Mouse (Mus musculus) lung, adult 2 months (tissue): ENCODE results near the gene Foxa2. TPM values are rescaled to one million over a fixed set of nuclear protein-coding genes. Genes with fewer than 3 reads are reported as not detected.
A peak's percentile ranks its signal among the peaks of the same experiment; 100 is the strongest.

Experiments used
- DNase-seq: peaks from one replicate; pipeline ENCODE4 v3.0.0; 2022
- H3K4me1 ChIP-seq: fragments of 200-500 bp; 2 replicates; pipeline ENCODE4 v1.6.1; 2011; ENCODE audit warnings: low read length; ENCODE audit not compliant: control insufficient read depth, insufficient read depth
- H3K4me3 ChIP-seq: fragments of 200-500 bp; replicated peaks from 2 replicates; pipeline ENCODE3; 2011; ENCODE audit warnings: low read depth, mild to moderate bottlenecking, control low read depth, low read length; ENCODE audit errors: extremely low read depth
- CTCF ChIP-seq: fragments of 200-500 bp; IDR thresholded peaks from 2 replicates; pipeline ENCODE4 v1.5.1; 2011; ENCODE audit warnings: mild to moderate bottlenecking, low read length, control low read depth; ENCODE audit not compliant: insufficient read depth
- POLR2A ChIP-seq: fragments of 200-500 bp; IDR thresholded peaks from 2 replicates; pipeline ENCODE4 v1.6.1; 2011; ENCODE audit warnings: low read depth, mild to moderate bottlenecking, control low read depth, low read length, borderline replicate concordance; ENCODE audit errors: extremely low read depth
- WGBS: fragments of 180-500 bp; shearing (Covaris S2); methylation state at CpG from one replicate; pipeline ENCODE4 v1.1.7; 2018; 5-methylcytosine and 5-hydroxymethylcytosine counted together
- polyA plus RNA-seq: library from polyadenylated mRNA; depleted of rRNA; stranded (reverse); fragments of >200 nt; gene quantifications from 2 replicates; pipeline ENCODE4 v1.2.3, GENCODE M21; 2012; rRNA removed

Foxa2 gene
- polyA plus RNA-seq: 80.1 and 106 TPM in 2 replicates

GRCm38 (mm10) chr2:148046799-148047165 is at the start of gene Foxa2:
Foxa2 (minus strand) TSS chr2:148046969.
- 4% methylated on average over 19 of the region's 19 CpGs for WGBS
- Histone ChIP-seq H3K4me3 (peak within 1 kb of the TSS; percentile 70), H3K4me1 (no peaks in the 10 kb centered on the region)
- TF ChIP-seq POLR2A (peak; percentile 7; the same call in 1 of the 2 replicates), CTCF (no peak)
- DNase-seq: peak; percentile 70

DNA sequence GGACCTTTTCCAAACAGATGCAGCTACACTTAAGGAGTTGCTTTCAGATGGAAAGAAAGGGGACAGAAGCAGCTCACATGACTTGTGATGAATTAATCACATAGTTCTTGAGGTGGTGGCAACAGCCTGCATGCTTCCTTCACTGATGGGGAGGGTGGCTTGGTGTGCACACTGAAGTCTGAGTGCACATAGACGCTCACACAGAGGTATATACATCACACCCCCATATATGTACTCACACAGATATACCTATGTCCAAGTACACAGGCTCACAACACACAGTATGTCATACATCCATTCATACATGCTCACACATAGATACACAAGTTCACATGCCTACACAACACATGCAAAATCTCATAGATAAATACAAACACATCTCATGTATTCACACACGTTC is 45.3 kb upstream of the Foxa2 start:
- TF ChIP-seq CTCF: no peak
- TF ChIP-seq POLR2A: no peak
- DNase-seq: no peak
- WGBS: 72% methylated on average over 2 of the region's 2 CpGs

DNA sequence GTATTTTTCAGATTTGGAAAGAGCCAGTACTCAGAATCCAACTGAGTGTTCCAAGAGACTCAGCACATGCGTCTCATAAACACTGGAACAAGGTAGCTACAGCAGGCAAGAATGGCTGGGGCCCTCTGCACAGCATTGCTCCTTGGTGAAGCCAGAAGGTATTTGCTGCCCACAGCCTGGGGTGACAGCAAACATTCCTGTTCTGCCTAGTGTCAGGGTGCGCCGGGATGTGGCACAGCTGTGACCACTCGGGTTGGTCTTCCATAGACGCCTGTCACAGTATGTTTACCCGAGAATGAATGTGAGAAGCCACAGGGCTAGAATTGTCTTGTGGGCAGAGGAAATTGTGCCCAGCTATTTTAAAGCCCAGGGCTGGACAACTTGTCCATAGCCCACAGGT is 44.9 kb upstream of the Foxa2 start:
- DNase-seq: no peak
- TF ChIP-seq POLR2A (no peak), CTCF (no peak)
- WGBS: 35% methylated on average over 6 of the region's 6 CpGs

More for the DNA sequence above, 45.3 kb upstream of the Foxa2 start:
- no peak overlapping the region for H3K4me3 ChIP-seq
- no peaks in the 10 kb centered on the region for H3K4me1 ChIP-seq

GRCm38 (mm10) chr2:148090071-148090470 is 43.3 kb upstream of the Foxa2 start:
- Histone ChIP-seq H3K4me3 (no peak overlapping the region), H3K4me1 (no peaks in the 10 kb centered on the region)
- no peak for DNase-seq
- WGBS: 82% methylated on average over 2 of the region's 2 CpGs
- no peak for TF ChIP-seq CTCF
- no peak for TF ChIP-seq POLR2A

More for the DNA sequence above, 44.9 kb upstream of the Foxa2 start:
- no peak overlapping the region for H3K4me3 ChIP-seq
- H3K4me1 ChIP-seq: no peaks in the 10 kb centered on the region

DNA sequence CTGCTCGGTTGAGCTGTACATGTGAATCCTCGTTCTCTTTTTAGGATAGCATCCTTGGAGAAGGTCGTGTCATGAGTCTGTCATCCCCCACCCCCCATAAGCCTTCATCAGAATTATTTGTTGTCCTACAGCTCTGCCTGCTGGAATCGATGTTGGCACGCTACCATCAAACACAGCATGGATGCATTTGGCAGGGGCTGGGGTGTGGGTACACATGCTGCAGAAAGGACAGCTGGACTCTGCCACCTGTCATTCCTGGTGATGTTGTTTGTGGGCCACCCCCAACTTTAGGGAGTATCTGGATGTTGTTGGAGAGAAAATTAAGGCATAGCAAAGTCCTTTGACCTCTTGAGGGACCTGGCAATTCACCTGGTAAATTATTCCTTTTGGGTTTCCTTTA is 38.8 kb upstream of the Foxa2 start:
- Histone ChIP-seq H3K4me1 (no peaks in the 10 kb centered on the region), H3K4me3 (no peak overlapping the region)
- 66% methylated on average over 5 of the region's 5 CpGs for WGBS
- TF ChIP-seq POLR2A: no peak
- TF ChIP-seq CTCF: no peak
- DNase-seq: no peak

GRCm38 (mm10) chr2:148085126-148085525 is 38.4 kb upstream of the Foxa2 start:
- DNase-seq: no peak
- TF ChIP-seq POLR2A: no peak
- no peak for TF ChIP-seq CTCF
- H3K4me3 ChIP-seq: no peak overlapping the region
- 51% methylated on average over 4 of the region's 4 CpGs for WGBS
- no peaks in the 10 kb centered on the region for H3K4me1 ChIP-seq

DNA sequence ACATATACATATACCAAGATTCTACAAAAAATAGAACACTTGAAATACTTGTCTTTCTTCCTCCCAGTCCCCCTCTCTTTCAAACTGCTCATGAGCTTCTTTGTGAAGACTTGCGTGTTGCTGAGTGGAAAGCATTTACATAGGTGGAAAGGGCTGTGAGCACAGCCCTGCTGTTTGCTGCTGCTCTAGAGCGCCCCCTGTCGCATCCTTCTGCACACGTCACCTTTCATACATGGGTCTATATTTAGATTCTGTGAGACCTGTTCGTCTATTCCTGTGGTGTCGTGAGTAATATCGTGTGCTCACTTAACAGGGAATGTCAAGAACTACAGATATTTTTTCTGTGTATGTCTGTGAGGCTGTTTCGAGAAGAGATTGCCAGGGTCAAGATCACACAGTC is 35.5 kb upstream of the Foxa2 start:
- WGBS: 13% methylated on average over 8 of the region's 8 CpGs
- H3K4me1 ChIP-seq: no peaks in the 10 kb centered on the region
- peak; percentile 88 for TF ChIP-seq CTCF
- TF ChIP-seq POLR2A: no peak
- peak; percentile 55 for DNase-seq
- H3K4me3 ChIP-seq: no peak overlapping the region

GRCm38 (mm10) chr2:148060705-148061104 is 13.9 kb upstream of the Foxa2 start:
- TF ChIP-seq CTCF (no peak), POLR2A (no peak)
- Histone ChIP-seq H3K4me3 (no peak overlapping the region), H3K4me1 (no peaks in the 10 kb centered on the region)
- WGBS: 77% methylated on average over 6 of the region's 6 CpGs
- DNase-seq: no peak

GRCm38 (mm10) chr2:148053411-148053810 is 6.6 kb upstream of the Foxa2 start:
- no peak for TF ChIP-seq POLR2A
- no peak for TF ChIP-seq CTCF
- H3K4me1 ChIP-seq: no peaks in the 10 kb centered on the region
- 25% methylated on average over 6 of the region's 6 CpGs for WGBS
- no peak overlapping the region for H3K4me3 ChIP-seq
- no peak for DNase-seq

DNA sequence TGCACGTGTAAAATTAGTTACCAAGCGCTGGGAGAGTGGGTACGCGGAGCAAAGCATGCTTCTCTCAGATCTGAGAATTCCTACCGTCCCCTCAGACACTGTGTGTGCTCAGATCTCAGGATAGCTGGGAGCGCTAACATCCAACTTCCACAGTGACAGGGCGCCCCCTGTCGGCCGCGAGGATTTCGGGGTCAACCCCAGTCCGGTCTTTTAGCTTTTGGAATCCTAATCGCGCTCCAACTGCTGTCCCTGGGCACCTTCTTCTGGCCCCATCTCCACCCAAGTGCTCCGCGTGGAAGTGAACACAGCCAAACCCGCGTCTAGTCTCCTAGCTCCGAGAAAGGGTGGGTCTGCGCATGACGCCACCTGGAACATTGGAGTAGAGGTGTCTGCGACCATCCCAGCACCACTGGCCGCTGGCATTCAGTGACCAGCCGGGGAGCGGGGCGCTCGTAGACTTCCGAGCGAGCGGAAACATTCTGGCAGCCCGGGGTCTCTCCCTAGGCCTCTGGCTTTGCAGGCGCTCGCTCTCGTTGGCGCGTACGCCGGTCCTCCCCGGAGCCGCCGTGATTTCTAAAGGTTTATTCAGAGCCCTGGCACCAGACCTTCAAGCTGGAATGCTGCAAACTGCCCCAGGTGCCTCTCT is 1.8 kb upstream of the Foxa2 start:
- 2% methylated on average over 41 of the region's 41 CpGs for WGBS
- H3K4me3 ChIP-seq: peak overlapping the region; percentile 57
- DNase-seq: peak; percentile 89
- TF ChIP-seq POLR2A (no peak), CTCF (peak; percentile 50)
- H3K4me1 ChIP-seq: no peaks in the 10 kb centered on the region

DNA sequence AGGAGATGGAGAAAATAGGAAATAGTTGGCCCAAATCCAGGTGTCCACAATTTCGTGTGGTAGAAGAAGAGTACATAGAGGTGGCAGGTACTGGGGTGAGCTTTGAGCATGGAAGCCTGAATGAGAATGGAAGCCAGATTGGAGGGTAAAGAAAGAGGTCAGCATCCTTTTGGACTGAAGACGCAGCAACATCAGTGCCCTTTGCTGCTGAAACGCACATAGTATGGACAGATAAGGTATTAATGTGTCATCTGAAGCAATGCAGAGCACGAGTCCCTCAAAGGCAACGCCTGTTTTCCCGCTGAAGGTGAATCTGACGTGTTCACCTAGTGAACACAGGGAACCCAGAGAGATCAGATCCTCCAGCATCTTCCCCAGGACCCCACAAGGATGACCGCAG is 842 bp upstream of the Foxa2 start:
- H3K4me3 ChIP-seq: no peak overlapping the region
- 16% methylated on average over 8 of the region's 8 CpGs for WGBS
- DNase-seq: peak; percentile 17
- no peak for TF ChIP-seq POLR2A
- TF ChIP-seq CTCF: no peak
- H3K4me1 ChIP-seq: no peaks in the 10 kb centered on the region
